In the genomic region with DNA sequence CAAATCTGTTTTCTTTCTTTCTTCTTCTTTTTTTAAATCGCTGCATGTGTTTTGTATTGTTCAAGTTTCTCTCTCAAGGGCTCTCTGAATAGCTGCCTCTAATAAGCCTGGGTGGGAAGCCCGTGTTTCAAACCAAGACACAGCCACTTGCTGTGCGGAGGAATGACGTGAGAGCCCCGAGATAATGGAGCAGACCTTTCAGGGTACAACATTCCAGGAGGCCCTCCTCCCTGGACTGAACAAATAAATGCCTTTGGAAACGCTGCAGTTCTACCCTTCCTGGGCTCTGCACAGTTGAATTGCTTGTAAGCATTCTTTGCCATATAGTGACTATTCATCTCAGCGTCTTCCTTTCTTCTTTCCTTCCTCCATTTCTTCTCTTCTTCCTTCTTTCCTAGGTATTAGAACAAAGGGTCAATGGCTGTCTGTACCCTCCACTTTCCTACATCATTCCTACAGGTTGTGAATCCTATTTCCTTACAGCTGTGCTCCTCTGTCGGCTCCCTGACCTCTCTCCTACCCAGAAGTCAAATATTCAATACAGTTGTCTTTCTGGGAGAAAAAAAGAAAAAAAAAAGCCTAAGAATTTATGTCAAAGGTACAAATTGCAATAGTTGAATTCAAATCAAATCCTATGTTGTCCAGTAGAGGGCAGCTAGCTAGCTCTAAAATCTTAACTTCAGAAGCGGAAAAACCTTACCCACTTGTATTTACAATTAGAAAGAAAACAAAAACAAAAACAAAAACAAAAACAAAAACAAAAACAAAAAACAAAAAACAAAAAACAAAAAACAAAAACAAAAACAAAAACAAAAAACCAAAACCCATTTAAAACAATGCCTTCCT, we compare ENCODE assay signal across 12 mouse cellular contexts.
DNase-seq lines count a peak whose midpoint lies in the region; ATAC-seq lines count a peak whose summit lies in the region.
"Had no signal": no experiment of that assay in that cellular context is flagged by ENCODE, and none has a peak within 500 bp of the region (broad histone marks: within the 10 kb centered on the region; RNA-seq: fewer than 3 reads in every experiment).

No protein-coding gene starts in this region.

- H3K27ac ChIP-seq in heart, embryonic 14.5 days (replicated peaks in 1 of 2; ENCODE audit: control insufficient read depth in 1 of 2, insufficient read depth in 1 of 2, low read depth in 2 of 2, low read length in 2 of 2): peak overlapping the region; percentile 41 to 69; a peak in 3 of 4 replicates
- H3K27ac ChIP-seq in hindbrain, embryonic 12.5 days: no peak overlapping the region

- peak overlapping the region; percentile 47 for H3K4me2 ChIP-seq in heart, embryonic 14.5 days (ENCODE audit: low read length)
- no peak overlapping the region for H3K4me2 ChIP-seq in hindbrain, embryonic 12.5 days (replicated peaks)

- H3K9ac ChIP-seq in heart, embryonic 14.5 days (ENCODE audit: low read length): no peak overlapping the region; the same call in 1 of the 2 replicates
- no peak overlapping the region for H3K9ac ChIP-seq in hindbrain, embryonic 12.5 days
- H3K9ac ChIP-seq: liver, postnatal 0 days had no signal

- 22% methylated on average over 9 of the region's 9 CpGs for WGBS in heart, embryonic 14.5 days
- 14% methylated on average over 9 of the region's 9 CpGs for WGBS in hindbrain, embryonic 12.5 days

- peaks cover 0 to 12% of the 10 kb centered on the region in 2 experiments; a peak in 3 of 4 replicates for H3K4me1 ChIP-seq in heart, embryonic 14.5 days (ENCODE audit: control insufficient read depth in 2 of 2, insufficient read depth in 2 of 2, low read length in 2 of 2)
- H3K4me1 ChIP-seq in hindbrain, embryonic 12.5 days: peaks cover 9% of the 10 kb centered on the region; the same call in 1 of the 2 replicates

- no peaks in the 10 kb centered on the region for H3K9me3 ChIP-seq in heart, embryonic 14.5 days (ENCODE audit: control insufficient read depth, low read length)
- H3K9me3 ChIP-seq in hindbrain, embryonic 12.5 days (replicated peaks): no peaks in the 10 kb centered on the region

- intact Hi-C loops in heart, postnatal 10 days (cut with DNase I): no loop called here
- intact Hi-C loops in left cerebral cortex, postnatal 36 days (cut with DNase I): loop anchor here (5.0 kb wide), 1 partner anchor 314 kb away; a partner anchor contains a TSS

- no peak for ATAC-seq in heart, embryonic 14.5 days (ENCODE audit: insufficient number of reproducible peaks, insufficient read depth, low FRiP score, low read depth)
- ATAC-seq in hindbrain, embryonic 12.5 days (ENCODE audit: low FRiP score): peak; percentile 73
- ATAC-seq: CD4-positive, CD25-positive, alpha-beta regulatory T cell, adult 4 months; liver, postnatal 0 days had no signal

- H3K27me3 ChIP-seq in heart, embryonic 14.5 days (ENCODE audit: control insufficient read depth, insufficient read depth, low read length): no peaks in the 10 kb centered on the region
- H3K27me3 ChIP-seq in hindbrain, embryonic 12.5 days: no peaks in the 10 kb centered on the region

- H3K36me3 ChIP-seq in heart, embryonic 14.5 days (ENCODE audit: control insufficient read depth, insufficient read depth, low read length): no peaks in the 10 kb centered on the region
- H3K36me3 ChIP-seq in hindbrain, embryonic 12.5 days: no peaks in the 10 kb centered on the region

- H3K4me3 ChIP-seq in heart, embryonic 14.5 days (ENCODE audit: control insufficient read depth in 1 of 2, insufficient read depth in 1 of 2, low read depth in 1 of 2, low read length in 2 of 2): no peak overlapping the region
- H3K4me3 ChIP-seq in hindbrain, embryonic 12.5 days: no peak overlapping the region

- no peak for DNase-seq in heart, postnatal 10 days
- DNase-seq in embryo, embryonic 11 days: peak; percentile 62
- peak; percentile 19 for DNase-seq in neural tube, embryonic 10.5 days (ENCODE audit: extremely low spot score, low spot score)
- DNase-seq in testis, postnatal 10 days (ENCODE audit: low spot score): no peak
- no peak for DNase-seq in kidney, postnatal 10 days
- no peak for DNase-seq in left cerebral cortex, postnatal 36 days (ENCODE audit: low spot score in 2 of 2)
- DNase-seq: cerebellum, postnatal 36 days; layer of hippocampus, adult 9-11 months; liver, postnatal 0 days had no signal

Comparison
In these comparisons a context has a peak if more than half of its experiments do, and no peak if none do; other contexts are left out.
1. DNase-seq: peak in embryo, embryonic 11 days (single experiment) and neural tube, embryonic 10.5 days (single experiment); none in heart, postnatal 10 days (0 of 2), testis, postnatal 10 days (single experiment), kidney, postnatal 10 days (single experiment) and left cerebral cortex, postnatal 36 days (0 of 2).